Mouse (Mus musculus) stomach, embryonic 16.5 days (tissue): Measurements from ENCODE around the gene Gbp3. TPM values are rescaled to one million over a fixed set of nuclear protein-coding genes. Genes with fewer than 3 reads are reported as not detected.
"Not testable (repeated sequence)": the region's sequence is repeated elsewhere in the genome, so short reads cannot be mapped to it uniquely, and the experiment has no call there.

Experiments used
- ATAC-seq: fragments of 200-750 bp; cut with Nextera tagmentation; 2 replicates; pipeline ENCODE4 v1.8.0; 2017; ENCODE audit warnings: moderate number of reproducible peaks, moderate TSS enrichment; ENCODE audit not compliant: insufficient read depth, low FRiP score
- H3K27ac ChIP-seq: fragments of 300-500 bp; sonication (generic); 2 replicates; pipeline ENCODE4 v1.5.1; 2014; ENCODE audit warnings: low read length
- H3K27me3 ChIP-seq: fragments of 300-500 bp; sonication (generic); 2 replicates; pipeline ENCODE4 v1.6.1; 2014; ENCODE audit warnings: low read length, control low read depth, mixed read lengths; ENCODE audit not compliant: control insufficient read depth, insufficient read depth
- H3K36me3 ChIP-seq: fragments of 300-500 bp; sonication (generic); 2 replicates; pipeline ENCODE4 v1.6.1; 2014; ENCODE audit warnings: low read length; ENCODE audit not compliant: control insufficient read depth, insufficient read depth
- H3K4me1 ChIP-seq: fragments of 300-500 bp; sonication (generic); 2 replicates; pipeline ENCODE4 v1.6.1; 2014; ENCODE audit warnings: low read length, control low read depth, mixed read lengths; ENCODE audit not compliant: control insufficient read depth, insufficient read depth
- H3K4me2 ChIP-seq: fragments of 300-500 bp; sonication (generic); 2 replicates; pipeline ENCODE4 v1.6.1; 2014; ENCODE audit warnings: low read depth, low read length, mixed read lengths
- H3K4me3 ChIP-seq: fragments of 300-500 bp; sonication (generic); replicated peaks from 2 replicates; pipeline ENCODE4 v1.5.1; 2014; ENCODE audit warnings: mild to moderate bottlenecking, low read length
- H3K9ac ChIP-seq: fragments of 300-500 bp; sonication (generic); 2 replicates; pipeline ENCODE4 v1.6.1; 2014; ENCODE audit warnings: low read length
- H3K9me3 ChIP-seq: fragments of 300-500 bp; sonication (generic); replicated peaks from 2 replicates; pipeline ENCODE4 v1.6.1; 2016; ENCODE audit warnings: low read length, control low read depth; ENCODE audit not compliant: control insufficient read depth
- WGBS: fragments of 180-500 bp; shearing (Covaris S2); extraction: QIAGEN DNeasy Blood & Tissue Kit; methylation state at CpG from one replicate; pipeline ENCODE4 v1.1.7; 2014; 5-methylcytosine and 5-hydroxymethylcytosine counted together
- polyA plus RNA-seq: library from polyadenylated mRNA; unstranded; fragments of >200 nt; fragmentation: Nextera tagmentation; extraction: Ambion mirVana; gene quantifications from 2 replicates; pipeline ENCODE4 v1.2.1, GENCODE M21; 2015

Gene Gbp3
- polyA plus RNA-seq, result 1.7 and 2.3 TPM in 2 replicates

DNA sequence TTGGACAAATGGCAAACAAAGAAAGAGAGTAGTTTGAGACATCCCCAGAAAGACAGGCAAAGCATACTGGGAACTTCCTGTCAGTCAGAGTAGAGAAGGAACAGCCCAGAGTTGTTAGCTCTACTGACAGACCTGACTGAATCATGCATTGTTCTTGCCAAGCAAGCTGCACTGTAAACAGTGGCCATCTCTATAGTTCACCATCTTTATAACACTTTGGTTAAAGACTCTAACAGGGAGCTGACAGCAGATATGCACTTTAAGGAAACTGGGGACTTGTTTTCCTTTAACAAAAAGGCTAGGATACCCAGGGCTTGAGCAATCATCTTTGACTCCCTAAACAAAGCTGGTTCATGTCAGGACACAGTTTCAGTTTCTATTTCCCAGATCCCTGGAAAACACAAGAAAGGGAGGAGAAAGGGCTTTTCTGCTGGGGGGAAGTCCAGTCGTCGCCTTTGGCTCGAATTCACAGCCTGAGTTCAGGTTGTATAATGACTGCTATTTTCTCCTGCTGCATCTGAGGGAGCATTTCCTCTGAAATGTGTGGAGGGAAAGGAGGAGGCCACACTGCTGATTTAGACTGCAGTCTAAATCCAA is at the start of gene Gbp3:
Gene Gbp3, plus strand, starts transcription at position 395 of the 597 bp plus-strand sequence.
- Histone ChIP-seq H3K36me3 (no peaks in the 10 kb centered on the region), H3K9ac (peak within 1 kb of the TSS; percentile 24; the same call in 1 of the 2 replicates), H3K4me2 (peak within 1 kb of the TSS; percentile 41), H3K4me3 (peak within 1 kb of the TSS; percentile 39), H3K27ac (peak within 1 kb of the TSS; percentile 25; the same call in 1 of the 2 replicates), H3K27me3 (no peaks in the 10 kb centered on the region), H3K9me3 (no peaks in the 10 kb centered on the region), H3K4me1 (0 out of 2 replicates have a peak, but pooled peaks cover 4% of the 10 kb centered on the region)
- 27% methylated on average over 3 of the region's 3 CpGs for WGBS
- no peak for ATAC-seq

DNA sequence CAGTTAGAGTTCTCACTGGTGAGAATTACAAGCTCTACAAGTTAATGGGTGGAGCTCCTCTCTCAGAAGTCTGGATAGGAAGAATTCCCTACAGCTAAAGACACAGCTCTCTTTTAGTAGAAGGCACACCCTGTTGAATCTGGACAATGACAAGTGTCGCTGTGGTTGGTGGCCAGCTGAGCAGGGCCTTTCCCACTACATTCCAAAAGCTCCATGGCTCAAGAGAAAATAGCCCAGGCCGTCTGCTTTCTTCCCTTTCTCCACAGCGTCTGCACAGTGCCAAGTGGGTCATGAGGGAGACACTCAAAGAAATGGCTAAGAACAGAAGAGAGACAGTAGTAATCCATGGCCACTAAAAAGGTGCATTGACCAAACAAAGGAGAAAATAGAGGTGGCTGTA is 31.7 kb upstream of the Gbp3 start:
- WGBS, result 85% methylated on average over 3 of the region's 3 CpGs
- H3K27me3 ChIP-seq, result no peaks in the 10 kb centered on the region
- H3K9ac ChIP-seq, result no peak overlapping the region
- H3K4me2 ChIP-seq, result no peak overlapping the region
- H3K27ac ChIP-seq, result no peak overlapping the region
- no peak overlapping the region for H3K4me3 ChIP-seq
- no peak for ATAC-seq
- no peaks in the 10 kb centered on the region for H3K4me1 ChIP-seq
- no peaks in the 10 kb centered on the region for H3K9me3 ChIP-seq
- no peaks in the 10 kb centered on the region for H3K36me3 ChIP-seq

DNA sequence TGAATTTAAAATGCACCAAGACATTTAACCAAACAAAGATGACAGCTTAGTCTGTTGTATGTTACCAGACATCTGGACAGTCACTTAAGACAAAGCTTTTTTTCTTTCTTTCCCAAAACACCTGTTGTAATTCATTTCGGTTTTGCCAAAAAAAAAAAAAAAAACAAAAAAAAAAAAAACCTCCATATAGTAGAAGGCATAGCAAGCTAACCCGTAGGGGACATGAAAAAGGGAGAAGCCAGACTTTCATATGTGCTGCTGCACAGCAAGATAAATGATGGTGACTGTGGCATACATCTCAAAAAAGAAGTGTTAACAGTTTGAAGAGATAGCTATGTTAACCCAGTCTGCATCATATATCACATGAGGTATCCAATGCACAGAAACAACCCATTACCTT is 30.2 kb upstream of the Gbp3 start:
- peak overlapping the region; percentile 71 for H3K9ac ChIP-seq
- H3K4me1 ChIP-seq, result no peaks in the 10 kb centered on the region
- peak overlapping the region; percentile 70 for H3K4me3 ChIP-seq
- no peaks in the 10 kb centered on the region for H3K36me3 ChIP-seq
- peak overlapping the region; percentile 67 for H3K4me2 ChIP-seq
- no peaks in the 10 kb centered on the region for H3K27me3 ChIP-seq
- no peak for ATAC-seq
- H3K9me3 ChIP-seq, result no peaks in the 10 kb centered on the region
- 34% methylated on average over 2 of the region's 2 CpGs for WGBS
- H3K27ac ChIP-seq, result no peak overlapping the region

DNA sequence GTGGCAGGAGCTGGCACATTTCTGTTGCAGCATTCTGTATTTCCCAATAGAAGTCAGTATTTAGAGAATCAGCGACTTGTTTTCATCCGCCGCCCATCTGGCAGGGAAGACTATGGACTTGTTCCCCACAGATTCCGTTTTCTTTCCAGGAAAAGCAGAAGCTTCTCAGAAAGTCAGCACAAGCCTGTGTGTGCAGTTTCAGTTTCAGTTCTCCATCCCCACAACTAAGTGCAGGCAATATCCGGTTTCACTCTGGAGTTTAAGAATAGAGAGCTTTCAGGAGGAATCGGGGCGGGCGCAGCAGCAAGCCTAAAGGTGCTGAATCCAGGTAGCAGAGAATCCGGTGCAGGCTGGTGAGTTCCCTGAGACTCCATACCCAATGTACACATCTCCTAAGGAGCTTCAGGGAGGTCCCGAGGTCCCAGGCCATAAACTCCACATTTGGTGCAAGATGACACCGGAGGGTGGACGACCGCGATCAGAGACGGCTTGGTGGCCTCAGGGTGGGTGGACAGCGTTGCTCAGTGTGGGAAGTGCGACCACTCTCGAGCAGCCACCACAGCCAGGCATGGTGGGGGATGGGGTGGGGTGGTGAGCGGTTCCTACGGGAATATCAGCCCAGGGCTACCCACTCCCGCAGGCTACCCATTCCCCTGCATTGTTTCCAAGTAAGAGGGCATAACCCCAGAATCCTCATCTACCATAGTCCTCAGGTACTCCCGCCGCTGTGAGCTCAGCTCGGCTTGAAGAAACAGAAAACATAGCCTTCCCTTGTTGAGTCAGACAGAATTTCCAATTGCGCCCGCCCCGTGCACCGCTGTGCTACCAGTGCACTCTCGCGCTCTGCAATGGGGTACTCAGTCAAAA is 29.5 kb upstream of the Gbp3 start, which contains the start of gene Gbp7:
Gene Gbp7, plus strand, starts transcription at position 256 of the 867 bp plus-strand sequence.
- ATAC-seq, result peak; percentile 82
- H3K27ac ChIP-seq, result peak within 1 kb of the TSS; percentile 42
- under 1% methylated on average over 30 of the region's 30 CpGs for WGBS

DNA sequence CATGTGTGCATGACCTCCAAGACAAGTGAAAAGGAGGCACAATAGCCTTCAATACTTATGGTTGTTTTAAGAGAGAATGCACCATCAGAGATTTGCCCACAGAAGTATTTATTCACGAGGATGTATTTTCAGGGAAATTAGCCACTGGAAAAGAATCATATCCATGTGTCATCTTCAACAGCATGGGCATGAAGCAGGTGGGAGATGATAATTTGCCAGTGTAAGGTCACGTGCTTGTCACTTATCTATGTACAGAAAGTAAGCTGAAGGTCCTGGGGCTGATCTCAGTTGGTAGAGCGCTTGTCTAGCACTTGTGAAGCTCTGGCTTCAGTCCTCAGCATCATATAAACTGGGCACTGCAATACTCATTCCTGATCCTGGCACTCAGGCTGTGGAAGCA is 28.2 kb upstream of the Gbp3 start:
- Histone ChIP-seq H3K36me3 (no peaks in the 10 kb centered on the region), H3K4me3 (no peak overlapping the region), H3K4me1 (no peaks in the 10 kb centered on the region), H3K27ac (no peak overlapping the region), H3K9ac (no peak overlapping the region), H3K4me2 (no peak overlapping the region), H3K27me3 (no peaks in the 10 kb centered on the region), H3K9me3 (no peaks in the 10 kb centered on the region)
- ATAC-seq, result no peak
- 85% methylated on average over 3 of the region's 3 CpGs for WGBS

More for the DNA sequence above, 29.5 kb upstream of the Gbp3 start, which contains the start of gene Gbp7:
- peak within 1 kb of the TSS; percentile 70 for H3K4me3 ChIP-seq
- peak within 1 kb of the TSS; percentile 67 for H3K4me2 ChIP-seq
- no peaks in the 10 kb centered on the region for H3K4me1 ChIP-seq
- no peaks in the 10 kb centered on the region for H3K9me3 ChIP-seq
- H3K9ac ChIP-seq, result peak within 1 kb of the TSS; percentile 71
- no peaks in the 10 kb centered on the region for H3K36me3 ChIP-seq
- H3K27me3 ChIP-seq, result no peaks in the 10 kb centered on the region

DNA sequence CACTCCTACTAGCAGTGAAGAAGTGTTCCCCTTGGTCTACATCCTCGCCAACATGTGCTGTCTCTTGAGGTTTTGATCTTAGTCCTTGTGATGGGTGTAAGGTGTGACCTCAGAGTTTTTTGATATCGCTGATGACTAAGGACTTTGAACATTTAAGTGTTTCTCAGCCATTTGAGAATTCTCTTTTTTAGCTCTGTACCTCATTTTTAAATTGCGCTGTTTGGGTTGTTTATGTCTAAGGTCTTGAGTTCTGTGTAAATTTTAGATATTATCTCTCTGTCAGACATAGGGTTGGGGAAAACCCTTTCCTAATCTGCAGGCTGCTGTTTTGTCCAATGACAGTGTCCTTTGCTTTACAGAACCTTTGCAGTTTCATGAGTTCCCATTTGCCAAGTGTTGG is 26.6 kb upstream of the Gbp3 start:
- H3K27ac ChIP-seq, result no peak overlapping the region
- no peak overlapping the region for H3K4me2 ChIP-seq
- no peaks in the 10 kb centered on the region for H3K27me3 ChIP-seq
- no peak for ATAC-seq
- no peaks in the 10 kb centered on the region for H3K9me3 ChIP-seq
- no peaks in the 10 kb centered on the region for H3K36me3 ChIP-seq
- no peak overlapping the region for H3K9ac ChIP-seq
- H3K4me3 ChIP-seq, result no peak overlapping the region
- H3K4me1 ChIP-seq, result no peaks in the 10 kb centered on the region
- 89% methylated on average over 3 of the region's 3 CpGs for WGBS

DNA sequence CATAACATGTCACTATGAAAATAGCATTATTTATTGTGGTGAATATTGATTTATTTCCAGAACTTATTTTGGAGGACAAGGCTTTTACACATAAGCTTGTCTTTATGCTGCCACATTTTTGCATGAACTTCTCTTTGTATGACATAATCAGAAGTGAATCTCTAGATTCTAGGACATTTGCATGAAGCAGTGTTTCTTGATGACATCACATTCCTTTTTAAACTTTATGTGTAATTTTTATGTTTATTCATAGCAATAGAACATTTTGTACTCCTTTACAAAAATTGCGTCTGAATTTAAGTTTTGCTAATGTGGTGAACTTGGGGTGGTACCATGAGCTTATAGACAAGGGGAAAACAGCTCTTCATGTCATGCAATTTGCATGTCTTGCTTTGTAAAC is 24.2 kb upstream of the Gbp3 start:
- H3K9me3 ChIP-seq, result no peaks in the 10 kb centered on the region
- 56% methylated on average over 1 of the region's 1 CpGs for WGBS
- no peaks in the 10 kb centered on the region for H3K36me3 ChIP-seq
- H3K4me3 ChIP-seq, result no peak overlapping the region
- H3K27ac ChIP-seq, result no peak overlapping the region
- no peak overlapping the region for H3K4me2 ChIP-seq
- no peaks in the 10 kb centered on the region for H3K27me3 ChIP-seq
- no peak overlapping the region for H3K9ac ChIP-seq
- ATAC-seq, result no peak
- no peaks in the 10 kb centered on the region for H3K4me1 ChIP-seq

GRCm38 (mm10) chr3:142541391-142541790 is 18.4 kb upstream of the Gbp3 start:
- WGBS, result 82% methylated on average over 6 of the region's 6 CpGs

GRCm38 (mm10) chr3:142542776-142543175 is 17.1 kb upstream of the Gbp3 start:
- not testable (repeated sequence) for H3K27me3 ChIP-seq, H3K27ac ChIP-seq, H3K4me3 ChIP-seq, H3K4me2 ChIP-seq, H3K9me3 ChIP-seq, H3K36me3 ChIP-seq, H3K9ac ChIP-seq, H3K4me1 ChIP-seq, ATAC-seq
- WGBS, result 85% methylated on average over 12 of the region's 12 CpGs

More at GRCm38 (mm10) chr3:142541391-142541790, 18.4 kb upstream of the Gbp3 start:
- Histone ChIP-seq H3K4me3 (no peak overlapping the region), H3K36me3 (no peaks in the 10 kb centered on the region), H3K27ac (no peak overlapping the region), H3K4me1 (no peaks in the 10 kb centered on the region), H3K9ac (no peak overlapping the region), H3K9me3 (no peaks in the 10 kb centered on the region), H3K27me3 (no peaks in the 10 kb centered on the region), H3K4me2 (no peak overlapping the region)
- ATAC-seq, result no peak
